Mouse (Mus musculus): Measurements from ENCODE around the gene E2f2.

DNA sequence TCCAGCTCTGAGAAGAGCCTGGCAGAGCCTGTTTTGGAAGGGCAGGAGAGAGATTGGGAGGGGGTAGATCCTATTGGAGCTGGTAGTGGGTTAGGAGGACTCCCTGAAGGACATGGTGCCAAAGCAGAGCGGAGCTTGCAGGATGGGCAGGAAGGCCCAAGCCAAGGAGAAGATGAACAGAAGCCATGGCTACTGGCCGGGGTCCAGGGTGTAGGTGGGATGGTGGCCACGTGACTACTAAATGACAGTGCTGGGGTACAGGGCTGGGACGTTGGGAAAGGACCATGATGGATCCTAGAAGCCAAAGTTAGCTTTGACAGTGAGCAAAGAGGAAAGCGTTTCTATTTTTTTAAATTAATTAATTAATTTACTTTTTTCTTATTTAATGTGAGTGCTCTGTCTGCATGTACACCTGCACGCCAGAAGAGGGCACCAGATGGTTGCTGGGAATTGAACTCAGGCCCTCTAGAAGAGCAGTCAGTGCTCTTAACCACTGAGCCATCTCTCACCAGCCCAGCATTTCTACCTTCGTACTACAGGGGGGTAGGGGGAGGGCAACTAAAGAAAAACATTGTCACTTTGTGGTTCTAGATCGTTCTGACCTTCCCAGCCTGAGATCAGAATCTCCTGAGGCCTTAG is 70.0 kb downstream of the E2f2 start:
- TF ChIP-seq CTCF (IDR thresholded peaks at IDR 0.05) = peak; percentile 83
- TF ChIP-seq POLR2A (IDR thresholded peaks at IDR 0.05; ENCODE audit: insufficient read depth, low read depth, low read length) = no peak
- no peak for TF ChIP-seq EP300 (IDR thresholded peaks at IDR 0.05; ENCODE audit: insufficient read depth, low read depth, low read length)
